Mouse (Mus musculus) T-helper 1 cell (primary cell): ENCODE measurements around the gene Slc22a14.

ENCODE experiments used
- in situ Hi-C: fragments of 300-600 bp; cut with MboI, MseI; formaldehyde crosslinking; loops from one replicate; pipeline ENCODE4 v1.15.1; 2025; ENCODE audit warnings: high pct_unique_total_duplicates

Slc22a14 gene

GRCm38 (mm10) chr9:119212996-119213395, 152.4 kb downstream of the Slc22a14 start:
- in situ Hi-C loops: no loop called here

GRCm38 (mm10) chr9:119208998-119209397, 156.4 kb downstream of the Slc22a14 start, which contains the start of gene Slc22a13:
TSS of gene Slc22a13 (minus strand) at chr9:119209098.
- in situ Hi-C loops: loop anchor here (10.0 kb wide), 1 partner anchor 1486 kb away; no protein-coding TSS in a partner anchor

GRCm38 (mm10) chr9:119207113-119207512, 158.2 kb downstream of the Slc22a14 start:
- in situ Hi-C loops: loop anchor here (10.0 kb wide), 1 partner anchor 1488 kb away; no protein-coding TSS in a partner anchor

DNA sequence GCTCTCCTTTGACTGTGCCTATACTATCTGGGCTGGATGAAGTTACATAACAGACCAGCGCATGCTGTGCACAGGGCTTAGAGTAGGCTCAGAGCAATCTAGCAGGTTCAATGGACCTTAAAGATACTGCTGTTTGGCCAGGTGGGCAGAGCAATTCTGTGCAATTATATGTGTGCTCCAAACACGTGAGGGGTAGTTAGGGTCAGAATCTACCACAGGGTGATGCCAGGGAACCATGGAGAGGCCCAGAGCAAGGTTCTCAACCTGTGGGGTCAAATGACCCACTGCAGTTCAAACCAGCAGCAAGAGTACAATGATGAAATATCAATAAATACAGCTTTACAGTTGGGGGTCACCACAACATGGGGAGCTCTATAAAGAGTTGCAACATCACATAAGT, 158.7 kb downstream of the Slc22a14 start:
- in situ Hi-C loops: loop anchor here (10.0 kb wide), 1 partner anchor 1488 kb away; no protein-coding TSS in a partner anchor

GRCm38 (mm10) chr9:119205756-119206155, 159.6 kb downstream of the Slc22a14 start:
- in situ Hi-C loops: loop anchor here (10.0 kb wide), 1 partner anchor 1489 kb away; no protein-coding TSS in a partner anchor

DNA sequence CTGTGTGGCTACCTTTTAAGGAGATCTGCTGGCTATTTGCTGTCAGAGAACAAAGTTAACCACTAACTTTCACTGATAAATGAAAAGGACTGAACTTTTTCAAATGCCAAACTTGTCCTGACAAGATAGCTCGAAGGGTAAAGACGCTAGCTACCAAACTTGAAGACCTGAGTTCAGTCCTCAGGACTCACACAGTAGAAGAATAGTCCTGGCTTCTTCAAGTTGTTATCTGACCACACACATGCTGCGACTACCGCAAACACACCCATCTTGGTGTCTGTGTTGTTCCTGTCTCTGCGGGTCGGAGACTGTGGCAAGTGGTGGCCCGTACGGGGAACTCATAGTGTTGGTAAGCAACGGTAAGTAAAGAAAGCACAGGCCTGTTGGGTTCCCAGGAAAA, 161.7 kb downstream of the Slc22a14 start:
- in situ Hi-C loops: loop anchor here (10.0 kb wide), 1 partner anchor 1491 kb away; no protein-coding TSS in a partner anchor

- in situ Hi-C loops: loop anchor here (10.0 kb wide), 1 partner anchor 1493 kb away; no protein-coding TSS in a partner anchor
Measured at GRCm38 (mm10) chr9:119201653-119202052, 163.7 kb downstream of the Slc22a14 start.

GRCm38 (mm10) chr9:119199151-119199861, 166.0 kb downstream of the Slc22a14 start:
- in situ Hi-C loops: loop anchor here (10.0 kb wide), 1 partner anchor 175 kb away; no protein-coding TSS in a partner anchor

- in situ Hi-C loops: loop anchor here (10.0 kb wide), 1 partner anchor 182 kb away; no protein-coding TSS in a partner anchor
Measured at GRCm38 (mm10) chr9:119192202-119192990, 173.0 kb downstream of the Slc22a14 start.

DNA sequence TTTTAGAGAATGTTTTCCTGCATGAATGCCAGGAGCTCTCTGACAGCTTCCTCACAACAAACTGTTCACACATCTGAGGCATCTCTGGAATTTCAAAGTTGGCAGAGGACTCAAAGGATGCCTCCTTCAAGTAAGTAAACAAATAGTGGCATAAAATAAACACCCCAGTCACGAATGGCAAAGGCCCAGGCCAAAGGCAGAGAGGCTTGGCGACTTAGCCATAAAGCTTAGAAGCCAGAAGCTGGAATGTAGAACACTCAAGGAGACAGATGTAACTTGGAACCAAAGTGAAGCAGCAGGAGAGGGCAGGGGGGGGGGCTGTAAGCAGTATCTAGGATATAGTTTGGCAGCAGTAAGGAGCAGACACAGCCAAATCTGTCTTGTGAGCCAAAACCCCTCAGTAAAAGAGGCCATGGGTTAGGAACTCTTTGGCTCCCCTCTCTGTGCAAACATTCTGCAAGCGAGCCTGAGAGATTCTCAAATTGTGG, 184.1 kb downstream of the Slc22a14 start:
- in situ Hi-C loops: no loop called here

DNA sequence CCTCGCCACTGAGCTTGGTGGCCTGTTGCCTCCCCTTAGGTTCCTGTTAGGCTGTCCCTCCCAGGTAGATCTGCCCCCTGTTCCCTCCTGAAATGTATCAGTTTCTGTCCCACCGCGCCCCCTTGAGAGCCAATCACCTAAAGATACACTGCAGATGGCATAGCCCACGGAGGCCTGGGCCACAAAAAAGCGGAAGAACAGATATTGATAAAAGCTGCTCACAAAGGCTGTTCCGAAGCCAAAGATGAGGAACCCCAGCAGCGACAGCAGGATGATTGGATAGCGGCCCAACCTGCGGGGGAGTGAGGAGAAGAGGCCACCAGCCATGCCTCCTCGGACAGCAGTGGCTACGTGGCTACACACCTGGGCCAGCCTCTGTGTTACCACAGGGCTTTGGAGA, 186.1 kb downstream of the Slc22a14 start:
- in situ Hi-C loops: no loop called here

DNA sequence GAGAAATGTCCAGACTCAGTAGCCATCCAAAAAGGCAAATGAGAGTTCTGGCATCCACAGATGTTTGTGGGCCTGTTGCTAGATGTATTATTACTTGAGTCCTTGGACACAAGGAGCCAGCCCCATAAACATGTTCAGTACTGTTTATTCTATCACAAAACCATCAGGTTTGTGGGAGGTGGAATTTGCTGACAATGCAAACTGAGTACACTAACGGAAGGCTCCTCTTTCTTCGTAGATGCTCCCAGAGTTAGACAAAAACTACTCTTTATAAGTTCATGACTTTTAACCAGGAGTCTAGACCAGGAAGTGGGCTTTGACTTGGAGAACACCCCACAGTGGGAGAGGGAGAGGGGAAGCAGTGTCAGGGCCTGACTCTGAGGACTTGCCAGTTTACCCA, 197.7 kb downstream of the Slc22a14 start:
- in situ Hi-C loops: no loop called here

- in situ Hi-C loops: no loop called here
Measured at GRCm38 (mm10) chr9:119165548-119165947, 199.8 kb downstream of the Slc22a14 start.

DNA sequence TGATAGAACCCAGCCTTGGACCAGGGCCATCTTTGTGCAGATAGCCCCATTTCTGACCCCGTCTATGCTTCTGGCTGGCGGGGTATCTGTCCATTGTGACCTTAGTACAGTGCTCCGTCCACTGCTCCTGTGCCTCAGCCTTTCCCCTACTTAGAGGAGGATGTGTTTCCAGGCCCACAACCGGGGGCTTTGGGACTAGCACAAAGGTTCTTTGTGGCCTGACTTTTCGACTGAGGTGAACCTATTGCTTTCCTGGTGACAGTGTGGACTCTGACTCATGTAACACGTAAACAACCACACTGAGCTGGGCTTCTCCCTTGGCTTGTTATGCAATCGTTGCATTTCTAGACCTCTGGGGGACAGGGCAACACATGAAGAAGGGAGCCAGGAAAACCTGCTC, 200.6 kb downstream of the Slc22a14 start:
- in situ Hi-C loops: no loop called here

DNA sequence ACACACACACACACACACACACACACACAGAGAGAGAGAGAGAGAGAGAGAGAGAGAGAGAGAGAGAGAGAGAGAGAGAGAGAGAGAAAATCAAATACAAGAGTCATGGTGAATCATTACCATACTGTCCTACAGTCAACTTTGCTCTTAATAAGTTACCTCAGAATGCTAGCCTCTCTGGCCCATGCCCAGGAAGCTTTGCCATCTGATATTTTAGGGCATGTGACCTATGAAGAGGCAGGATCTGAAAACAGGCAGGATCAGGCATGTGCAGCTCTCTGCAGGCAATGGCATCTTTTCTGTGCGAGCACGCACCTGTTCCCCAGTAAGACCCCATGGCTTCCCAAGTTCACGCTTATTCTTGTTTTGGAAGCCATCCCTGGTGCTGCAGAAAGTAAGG, 204.7 kb downstream of the Slc22a14 start:
- in situ Hi-C loops: no loop called here

- in situ Hi-C loops: no loop called here
Measured at GRCm38 (mm10) chr9:119158861-119159260, 206.5 kb downstream of the Slc22a14 start, which contains the start of gene Gm47289. TSS of gene Gm47289 (plus strand) at chr9:119159161.

GRCm38 (mm10) chr9:119156278-119157201, 208.8 kb downstream of the Slc22a14 start, which contains the start of gene Acaa1b:
TSS of gene Acaa1b (minus strand) at chr9:119157093.
- in situ Hi-C loops: no loop called here

DNA sequence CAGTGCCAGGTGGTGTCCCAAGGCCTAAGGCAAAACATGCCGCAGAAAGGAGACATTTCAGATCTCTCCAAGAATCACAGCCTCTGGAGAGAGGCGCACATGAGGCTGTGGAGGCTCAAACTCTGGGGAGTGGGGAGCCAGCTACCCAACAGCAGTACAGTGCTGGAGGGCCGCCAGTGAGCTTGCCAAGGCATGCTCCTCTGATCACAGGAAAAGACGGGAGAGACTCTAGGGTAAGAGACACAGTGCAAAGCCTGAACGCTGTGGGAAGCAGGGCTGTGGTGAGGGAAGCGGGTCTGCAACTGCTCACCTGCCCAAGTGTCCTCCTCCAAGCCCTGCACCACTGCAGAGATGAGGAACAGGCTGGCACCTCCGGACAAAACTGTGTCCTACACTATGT, 209.5 kb downstream of the Slc22a14 start:
- in situ Hi-C loops: no loop called here

GRCm38 (mm10) chr9:119155416-119155815, 209.9 kb downstream of the Slc22a14 start:
- in situ Hi-C loops: no loop called here

DNA sequence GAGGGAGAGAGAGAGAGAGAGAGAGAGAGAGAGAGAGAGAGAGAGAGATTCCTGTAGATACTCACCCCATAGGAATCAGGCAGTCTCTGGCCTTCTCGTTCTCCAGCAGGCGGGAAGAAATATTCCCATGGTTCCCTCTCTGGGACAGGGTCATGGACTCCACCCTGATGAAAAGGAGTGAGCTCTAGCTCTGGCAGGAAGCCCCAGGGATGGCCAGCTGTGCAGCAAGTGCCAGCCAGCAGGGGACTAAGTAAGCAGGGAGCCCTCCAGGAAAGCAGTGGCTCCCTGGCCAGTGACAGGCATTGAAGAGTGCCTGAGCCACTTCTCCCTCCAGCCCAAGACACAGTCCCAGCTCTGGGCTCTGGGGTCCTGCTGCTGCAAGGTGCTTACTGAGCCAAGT, 213.6 kb downstream of the Slc22a14 start:
- in situ Hi-C loops: no loop called here

DNA sequence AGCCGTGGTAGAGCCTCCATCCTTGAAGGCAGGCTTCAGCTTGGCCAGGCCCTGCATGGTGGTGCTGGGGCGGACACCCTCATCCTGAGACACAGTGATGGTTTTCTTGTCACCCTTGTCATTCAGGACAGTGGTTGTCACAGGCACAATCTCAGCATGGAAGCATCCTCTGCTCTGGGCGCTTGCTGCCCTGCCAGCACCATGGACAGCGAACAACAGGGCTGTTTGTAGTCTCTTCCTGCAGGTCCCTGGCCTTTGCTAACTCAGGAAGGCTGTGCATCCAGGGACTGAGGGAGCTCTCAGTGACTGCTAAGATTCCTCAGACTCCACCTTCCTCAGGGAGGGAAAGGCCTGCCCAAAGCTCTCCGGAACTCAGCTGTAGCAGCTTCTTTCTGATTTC, 215.8 kb downstream of the Slc22a14 start:
- in situ Hi-C loops: no loop called here
